Mouse (Mus musculus): ENCODE measurements at regions not wholly inside any gene's neighbourhood (a gene's known extent, or its start where the extent isn't known, plus 50 kb on each side); places are given as distances from the start of the nearest gene placed in this dataset.

DNA sequence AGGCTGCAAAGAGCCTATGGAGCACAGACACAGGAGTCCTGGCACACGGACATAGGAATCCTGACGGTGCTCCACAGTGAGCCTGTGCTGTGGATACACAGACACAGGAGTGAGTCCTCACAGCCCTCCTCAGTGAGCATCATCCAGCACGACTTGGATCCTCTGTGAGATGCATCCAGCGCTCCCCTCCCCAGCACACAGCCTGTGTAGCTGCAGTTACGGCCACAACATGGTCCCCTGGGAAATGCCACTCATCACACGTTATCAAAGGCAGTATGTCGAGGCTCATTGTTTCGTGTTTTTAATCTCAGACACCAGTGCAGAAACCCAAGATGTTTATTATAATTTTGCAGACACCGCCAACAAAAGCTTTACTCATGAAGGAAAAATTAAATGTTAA lies 87.1 kb upstream of the Topaz1 start:
- TF ChIP-seq CTCF (IDR thresholded peaks at IDR 0.05; ENCODE audit: insufficient read depth, low read length), result no peak
- no peak for TF ChIP-seq POLR2A (IDR thresholded peaks at IDR 0.05; ENCODE audit: borderline replicate concordance, extremely low read depth, low read depth, low read length)
